Mouse (Mus musculus) midbrain, embryonic 16.5 days (tissue): ENCODE results near the gene Zfp365. TPM values are rescaled to one million over a fixed set of nuclear protein-coding genes. Genes with fewer than 3 reads are reported as not detected.

ENCODE experiments used
- ATAC-seq: fragments of 200-750 bp; cut with Nextera tagmentation; 2 replicates; pipeline ENCODE4 v1.8.0; 2017; ENCODE audit warnings: moderate TSS enrichment
- H3K27ac ChIP-seq: fragments of 300-500 bp; sonication (generic); 2 replicates; pipeline ENCODE4 v1.5.1; 2014; ENCODE audit warnings: mild to moderate bottlenecking, low read length, mixed read lengths
- H3K27me3 ChIP-seq: fragments of 300-500 bp; sonication (generic); 2 replicates; pipeline ENCODE4 v1.6.1; 2014; ENCODE audit warnings: low read depth, low read length, mixed read lengths; ENCODE audit not compliant: control insufficient read depth, insufficient read depth
- H3K36me3 ChIP-seq: fragments of 300-500 bp; sonication (generic); 2 replicates; pipeline ENCODE4 v1.6.1; 2014; ENCODE audit warnings: mild to moderate bottlenecking, low read length, moderate library complexity, mixed read lengths; ENCODE audit not compliant: control insufficient read depth, insufficient read depth
- H3K4me1 ChIP-seq: fragments of 300-500 bp; sonication (generic); 2 replicates; pipeline ENCODE4 v1.6.1; 2014; ENCODE audit warnings: mild to moderate bottlenecking, low read length, mixed read lengths; ENCODE audit not compliant: control insufficient read depth, insufficient read depth
- H3K4me2 ChIP-seq: fragments of 300-500 bp; sonication (generic); 2 replicates; pipeline ENCODE4 v1.6.1; 2014; ENCODE audit warnings: mild to moderate bottlenecking, low read length, mixed read lengths
- H3K4me3 ChIP-seq: fragments of 300-500 bp; sonication (generic); 2 replicates; pipeline ENCODE4 v1.5.1; 2014; ENCODE audit warnings: low read depth, mild to moderate bottlenecking, low read length, moderate library complexity, mixed read lengths
- H3K9ac ChIP-seq: fragments of 300-500 bp; sonication (generic); 2 replicates; pipeline ENCODE4 v1.6.1; 2014; ENCODE audit warnings: low read depth, low read length, mixed read lengths
- H3K9me3 ChIP-seq: fragments of 300-500 bp; sonication (generic); replicated peaks from 2 replicates; pipeline ENCODE4 v1.6.1; 2014; ENCODE audit warnings: mild to moderate bottlenecking, low read length, mixed read lengths; ENCODE audit not compliant: control insufficient read depth, poor library complexity, severe bottlenecking
- WGBS: fragments of 180-500 bp; shearing (Covaris S2); extraction: QIAGEN DNeasy Blood & Tissue Kit; methylation state at CpG from one replicate; pipeline ENCODE4 v1.1.7; 2014; 5-methylcytosine and 5-hydroxymethylcytosine counted together
- polyA plus RNA-seq: library from polyadenylated mRNA; unstranded; fragments of >200 nt; fragmentation: Nextera tagmentation; extraction: Ambion mirVana; gene quantifications from 2 replicates; pipeline ENCODE4 v1.2.1, GENCODE M21; 2015

Zfp365 gene
- polyA plus RNA-seq, 1 experiment from 2014 or later = 7.4 TPM

DNA sequence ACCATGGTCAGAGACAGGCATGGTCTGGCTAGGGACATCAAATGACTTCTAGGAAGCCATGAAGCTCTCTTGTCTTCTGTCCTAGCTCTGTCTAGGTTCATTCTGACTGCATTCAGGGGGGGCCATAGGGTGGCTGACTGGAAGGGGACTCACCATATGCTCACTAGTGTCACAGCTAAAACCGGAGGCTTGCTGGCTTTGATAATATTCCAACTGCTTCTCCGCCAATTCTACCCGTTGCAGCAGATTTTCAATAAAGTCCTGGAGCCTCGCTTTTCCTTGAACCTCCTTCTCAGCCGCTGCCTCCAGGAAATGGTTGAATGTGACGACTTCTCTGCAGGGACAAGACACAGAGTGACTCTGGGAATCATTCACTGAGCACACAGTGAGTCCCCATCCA is 15.2 kb downstream of the Zfp365 start:
- Histone ChIP-seq H3K9ac (no peak overlapping the region), H3K4me1 (no peaks in the 10 kb centered on the region), H3K36me3 (no peaks in the 10 kb centered on the region), H3K27me3 (peaks cover 5% of the 10 kb centered on the region; the same call in 1 of the 2 replicates), H3K4me3 (no peak overlapping the region), H3K9me3 (no peaks in the 10 kb centered on the region), H3K27ac (no peak overlapping the region), H3K4me2 (no peak overlapping the region)
- ATAC-seq = no peak
- WGBS = 85% methylated on average over 6 of the region's 6 CpGs

DNA sequence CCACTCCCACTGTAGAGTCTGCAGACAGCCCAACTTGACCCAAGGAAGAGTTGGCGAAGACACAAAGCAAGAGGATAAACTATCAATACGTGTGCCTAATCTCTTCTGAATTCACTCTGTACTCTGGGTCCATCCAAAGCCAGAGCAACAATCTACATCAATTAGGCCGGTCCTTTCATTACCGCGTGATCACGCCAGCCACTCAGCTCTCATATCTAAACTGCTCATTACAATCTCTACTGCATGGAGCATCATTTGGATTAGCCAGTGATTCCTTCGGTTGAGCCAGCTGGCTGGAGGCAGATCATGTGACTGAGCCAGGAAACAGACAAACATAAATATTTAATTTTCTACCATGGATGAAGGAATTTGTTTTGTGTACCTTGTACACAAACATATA is 17.8 kb downstream of the Zfp365 start:
- no peaks in the 10 kb centered on the region for H3K36me3 ChIP-seq
- no peaks in the 10 kb centered on the region for H3K4me1 ChIP-seq
- H3K9me3 ChIP-seq = no peaks in the 10 kb centered on the region
- peaks cover 5% of the 10 kb centered on the region; the same call in 1 of the 2 replicates for H3K27me3 ChIP-seq
- no peak overlapping the region for H3K9ac ChIP-seq
- ATAC-seq = peak; percentile 60
- no peak overlapping the region for H3K4me2 ChIP-seq
- WGBS = 70% methylated on average over 7 of the region's 7 CpGs
- no peak overlapping the region for H3K27ac ChIP-seq
- H3K4me3 ChIP-seq = no peak overlapping the region

DNA sequence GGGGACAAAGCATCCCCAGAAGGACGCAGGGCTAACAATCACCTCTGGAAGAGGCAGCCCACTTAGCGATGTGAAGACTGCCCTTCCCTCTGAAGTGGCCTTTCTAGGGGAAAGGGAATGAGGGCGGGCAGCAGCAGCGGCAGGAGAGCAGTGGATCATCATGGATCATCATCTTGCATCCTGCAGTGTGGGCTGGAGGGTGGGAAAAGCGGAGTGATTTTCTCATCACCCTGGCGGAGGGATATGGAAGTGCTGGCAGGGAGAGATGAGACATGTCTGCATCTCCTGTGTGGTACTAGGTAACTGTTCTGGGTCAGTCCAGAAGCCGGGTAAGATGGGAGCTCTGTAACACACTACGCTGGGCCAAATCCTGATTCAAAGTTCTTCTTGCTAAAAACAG is 18.4 kb downstream of the Zfp365 start:
- Histone ChIP-seq H3K9ac (peak overlapping the region; percentile 11; the same call in 1 of the 2 replicates), H3K27ac (no peak overlapping the region), H3K36me3 (no peaks in the 10 kb centered on the region), H3K27me3 (peaks cover 5% of the 10 kb centered on the region; the same call in 1 of the 2 replicates), H3K4me2 (peak overlapping the region; percentile 26; the same call in 1 of the 2 replicates), H3K9me3 (no peaks in the 10 kb centered on the region), H3K4me1 (no peaks in the 10 kb centered on the region), H3K4me3 (no peak overlapping the region)
- 58% methylated on average over 8 of the region's 8 CpGs for WGBS
- ATAC-seq = peak; percentile 29; the same call in 1 of the 2 replicates

DNA sequence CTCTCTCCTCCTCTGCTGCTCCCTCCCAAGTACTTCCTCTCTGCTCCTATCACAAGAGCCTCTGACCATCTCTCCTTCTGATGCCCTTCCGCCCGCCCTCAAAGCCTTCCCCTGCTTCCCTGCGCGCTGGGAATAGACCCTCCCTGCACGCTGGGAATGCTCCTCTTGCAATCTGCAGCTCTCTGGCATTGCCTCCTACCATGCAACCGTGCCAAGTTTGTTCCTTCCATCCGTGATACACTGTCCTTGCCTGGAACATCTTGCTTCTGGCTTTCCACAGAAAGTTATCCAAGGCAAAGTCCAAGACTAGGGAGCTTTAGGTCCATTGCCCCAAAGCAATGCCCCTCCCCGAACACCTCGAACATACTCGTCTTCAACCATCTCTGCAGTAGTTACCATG is 19.2 kb downstream of the Zfp365 start:
- Histone ChIP-seq H3K9ac (no peak overlapping the region), H3K4me1 (no peaks in the 10 kb centered on the region), H3K36me3 (no peaks in the 10 kb centered on the region), H3K4me2 (no peak overlapping the region), H3K9me3 (no peaks in the 10 kb centered on the region), H3K27me3 (peaks cover 5% of the 10 kb centered on the region; the same call in 1 of the 2 replicates), H3K27ac (no peak overlapping the region), H3K4me3 (no peak overlapping the region)
- no peak for ATAC-seq
- 90% methylated on average over 10 of the region's 10 CpGs for WGBS

DNA sequence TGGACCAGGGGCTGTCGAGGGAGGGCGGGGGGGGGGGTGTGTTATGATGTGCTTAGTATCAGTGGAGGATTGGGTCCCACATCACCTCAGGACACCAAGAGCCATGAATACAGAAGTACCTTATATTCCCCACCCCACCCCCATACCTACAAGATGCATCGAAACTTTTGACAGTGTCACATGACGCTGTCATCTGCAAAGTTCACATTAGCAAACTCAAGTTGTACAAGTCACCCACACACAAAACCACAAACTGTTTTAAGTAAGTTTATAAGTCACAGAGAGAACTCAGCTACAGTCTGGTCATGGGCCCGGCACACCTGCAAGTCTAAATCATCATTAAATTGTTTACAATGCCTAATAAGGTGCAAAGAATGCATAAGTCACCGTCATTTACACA is 21.3 kb downstream of the Zfp365 start:
- Histone ChIP-seq H3K4me3 (no peak overlapping the region), H3K36me3 (no peaks in the 10 kb centered on the region), H3K9me3 (no peaks in the 10 kb centered on the region), H3K4me2 (no peak overlapping the region), H3K27ac (no peak overlapping the region), H3K27me3 (peaks cover 2% of the 10 kb centered on the region; the same call in 1 of the 2 replicates), H3K9ac (no peak overlapping the region), H3K4me1 (no peaks in the 10 kb centered on the region)
- no peak for ATAC-seq
- WGBS = 92% methylated on average over 6 of the region's 6 CpGs

DNA sequence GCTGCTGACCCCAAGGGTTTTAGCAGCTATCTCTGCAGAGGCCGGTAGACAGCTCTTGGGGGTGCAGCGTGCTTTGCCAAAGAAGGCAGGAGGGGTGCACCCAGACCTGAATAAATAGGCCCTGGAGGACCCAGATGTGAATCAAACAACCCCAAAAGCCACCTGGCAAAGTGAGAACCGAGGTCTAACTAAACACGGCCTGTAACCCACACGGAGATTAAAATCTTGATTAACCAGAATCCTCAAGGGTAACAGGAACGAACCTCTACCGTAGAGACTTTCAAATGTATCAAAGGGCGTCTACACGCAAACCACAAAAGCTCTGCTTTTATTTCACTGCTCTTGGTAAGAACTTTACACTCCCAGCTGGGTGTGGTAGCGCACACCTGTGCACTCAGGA is 24.5 kb downstream of the Zfp365 start:
- Histone ChIP-seq H3K9ac (no peak overlapping the region), H3K4me2 (no peak overlapping the region), H3K4me1 (no peaks in the 10 kb centered on the region), H3K36me3 (no peaks in the 10 kb centered on the region), H3K9me3 (no peaks in the 10 kb centered on the region), H3K27me3 (no peaks in the 10 kb centered on the region), H3K27ac (no peak overlapping the region), H3K4me3 (no peak overlapping the region)
- WGBS = 94% methylated on average over 10 of the region's 10 CpGs
- ATAC-seq = no peak

DNA sequence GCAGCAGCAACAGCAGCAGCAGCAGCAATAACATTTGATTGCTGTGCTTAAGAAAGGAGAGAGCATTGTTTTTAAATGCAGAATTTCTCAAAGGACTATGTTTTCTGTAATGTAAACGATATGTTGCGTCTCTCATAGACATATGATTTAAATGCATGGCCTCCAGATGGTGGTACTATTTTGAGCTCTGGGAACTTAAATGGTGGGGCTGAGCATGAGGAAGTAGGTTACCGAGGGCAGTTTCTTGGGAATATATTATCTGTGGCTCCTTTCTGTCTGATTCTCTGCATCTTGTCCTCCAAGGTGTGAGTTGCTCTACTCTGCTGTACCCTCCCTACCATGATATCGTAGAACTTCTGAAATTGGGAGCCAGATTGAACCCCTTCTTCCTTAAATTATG is 31.8 kb downstream of the Zfp365 start:
- no peak for ATAC-seq
- Histone ChIP-seq H3K4me1 (no peaks in the 10 kb centered on the region), H3K4me2 (no peak overlapping the region), H3K9me3 (no peaks in the 10 kb centered on the region), H3K27ac (no peak overlapping the region), H3K4me3 (no peak overlapping the region), H3K36me3 (no peaks in the 10 kb centered on the region), H3K27me3 (no peaks in the 10 kb centered on the region), H3K9ac (no peak overlapping the region)
- WGBS = 84% methylated on average over 4 of the region's 4 CpGs

DNA sequence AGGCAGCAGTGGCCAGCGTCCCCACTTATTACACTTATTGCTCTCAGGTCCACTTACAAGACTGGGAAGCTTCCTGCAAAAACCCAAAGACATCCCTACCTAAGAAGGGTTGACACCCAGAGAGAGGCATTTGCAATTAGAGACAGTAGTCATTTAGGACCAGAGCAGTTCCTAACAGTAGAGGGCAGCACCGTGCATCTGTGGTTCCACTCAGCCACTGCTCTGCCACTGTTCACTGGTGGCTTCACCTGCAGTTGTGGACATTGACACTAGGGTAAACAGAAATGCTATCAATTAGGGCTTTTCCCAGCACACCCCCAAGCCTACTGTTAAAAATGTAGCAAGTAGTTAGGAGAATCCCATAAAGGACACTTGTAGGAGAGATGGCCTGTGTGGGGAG is 40.7 kb downstream of the Zfp365 start:
- no peaks in the 10 kb centered on the region for H3K4me1 ChIP-seq
- H3K4me2 ChIP-seq = no peak overlapping the region
- no peak overlapping the region for H3K27ac ChIP-seq
- no peaks in the 10 kb centered on the region for H3K36me3 ChIP-seq
- H3K9me3 ChIP-seq = no peaks in the 10 kb centered on the region
- 12% methylated on average over 2 of the region's 2 CpGs for WGBS
- H3K4me3 ChIP-seq = no peak overlapping the region
- H3K9ac ChIP-seq = no peak overlapping the region
- no peaks in the 10 kb centered on the region for H3K27me3 ChIP-seq
- ATAC-seq = no peak

DNA sequence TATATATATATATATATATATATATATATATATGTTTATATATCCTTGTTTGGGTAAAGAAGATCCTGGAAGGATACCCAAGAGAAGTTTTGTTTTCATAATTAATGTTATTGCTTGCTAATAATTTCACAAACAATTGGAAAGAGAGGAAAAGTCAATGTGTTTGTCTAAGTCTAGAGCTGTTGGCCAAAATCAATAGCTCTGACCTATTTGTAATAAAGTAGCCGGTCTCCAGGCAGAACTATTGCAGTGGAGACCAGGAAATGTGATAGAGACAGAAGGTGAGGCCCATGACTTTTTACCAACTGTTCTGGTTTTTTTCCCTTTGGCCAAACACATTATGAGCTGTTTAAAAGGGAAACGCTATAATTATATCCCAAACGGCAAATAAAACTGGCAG is 44.2 kb downstream of the Zfp365 start:
- Histone ChIP-seq H3K27me3 (no peaks in the 10 kb centered on the region), H3K4me3 (no peak overlapping the region), H3K9me3 (no peaks in the 10 kb centered on the region), H3K9ac (no peak overlapping the region), H3K4me2 (no peak overlapping the region), H3K4me1 (no peaks in the 10 kb centered on the region), H3K27ac (no peak overlapping the region), H3K36me3 (no peaks in the 10 kb centered on the region)
- 89% methylated on average over 3 of the region's 3 CpGs for WGBS
- no peak for ATAC-seq
